Mouse (Mus musculus) kidney, postnatal 0 days (tissue): ENCODE measurements around the gene Slc50a1. TPM values are rescaled to one million over a fixed set of nuclear protein-coding genes. Genes with fewer than 3 reads are reported as not detected.
A peak's percentile ranks its signal among the peaks of the same experiment; 100 is the strongest.

ENCODE experiments used
- ATAC-seq: fragments of 200-750 bp; cut with Nextera tagmentation; replicated peaks from 2 replicates; pipeline ENCODE4 v1.8.0; 2017; ENCODE audit warnings: low read depth, moderate number of reproducible peaks, moderate TSS enrichment, moderate library complexity; ENCODE audit not compliant: low FRiP score
- DNase-seq: peaks from one replicate; pipeline ENCODE4 v3.0.0-alpha.2; 2016; ENCODE audit warnings: low spot score
- H3K27ac ChIP-seq: fragments of 300-500 bp; sonication (generic); 2 replicates; pipeline ENCODE4 v1.5.1; 2014; ENCODE audit warnings: mild to moderate bottlenecking
- H3K27me3 ChIP-seq: fragments of 300-500 bp; sonication (generic); 2 replicates; pipeline ENCODE4 v1.6.1; 2014; ENCODE audit warnings: low read length, mixed read lengths; ENCODE audit not compliant: insufficient read depth
- H3K36me3 ChIP-seq: fragments of 300-500 bp; sonication (generic); 2 replicates; pipeline ENCODE4 v1.6.1; 2014; ENCODE audit warnings: low read length, mixed read lengths; ENCODE audit not compliant: insufficient read depth
- H3K4me1 ChIP-seq: fragments of 300-500 bp; sonication (generic); replicated peaks from 2 replicates; pipeline ENCODE4 v1.6.1; 2014; ENCODE audit warnings: antibody characterized with exemption, low read length, mixed read lengths; ENCODE audit not compliant: insufficient read depth
- H3K4me2 ChIP-seq: fragments of 300-500 bp; sonication (generic); 2 replicates; pipeline ENCODE4 v1.6.1; 2014; ENCODE audit warnings: mild to moderate bottlenecking, low read length, moderate library complexity, mixed read lengths
- H3K4me3 ChIP-seq: fragments of 300-500 bp; sonication (generic); replicated peaks from 2 replicates; pipeline ENCODE4 v1.5.1; 2014; ENCODE audit warnings: low read depth, low read length
- H3K9ac ChIP-seq: fragments of 300-500 bp; sonication (generic); 2 replicates; pipeline ENCODE4 v1.6.1; 2014; ENCODE audit warnings: low read depth, low read length
- H3K9me3 ChIP-seq: fragments of 300-500 bp; sonication (generic); replicated peaks from 2 replicates; pipeline ENCODE4 v1.6.1; 2016; ENCODE audit warnings: low read length, inconsistent platforms, mixed read lengths
- CTCF ChIP-seq: IDR thresholded peaks from 2 replicates; pipeline ENCODE4 v1.5.1; 2016; ENCODE audit warnings: antibody characterized with exemption, low read depth, mild to moderate bottlenecking, moderate library complexity
- WGBS: fragments of 180-500 bp; shearing (Covaris S2); extraction: QIAGEN DNeasy Blood & Tissue Kit; methylation state at CpG from one replicate; pipeline ENCODE4 v1.1.7; 2014; 5-methylcytosine and 5-hydroxymethylcytosine counted together
- microRNA counts: library from miRNA; unstranded; fragments of <30 nt; microRNA quantifications from one replicate; lab custom pipeline; 2015
- microRNA-seq: library from miRNA; unstranded; fragments of <30 nt; microRNA quantifications from one replicate; pipeline ENCODE4, GENCODE M21; 2016
- polyA plus RNA-seq: library from polyadenylated mRNA; unstranded; fragments of >200 nt; fragmentation: Nextera tagmentation; extraction: Ambion mirVana; gene quantifications from 2 replicates; pipeline ENCODE4 v1.2.1, GENCODE M21; 2015

Gene Slc50a1
- polyA plus RNA-seq, 1 experiment from 2014 or later, result 82.2 TPM

DNA sequence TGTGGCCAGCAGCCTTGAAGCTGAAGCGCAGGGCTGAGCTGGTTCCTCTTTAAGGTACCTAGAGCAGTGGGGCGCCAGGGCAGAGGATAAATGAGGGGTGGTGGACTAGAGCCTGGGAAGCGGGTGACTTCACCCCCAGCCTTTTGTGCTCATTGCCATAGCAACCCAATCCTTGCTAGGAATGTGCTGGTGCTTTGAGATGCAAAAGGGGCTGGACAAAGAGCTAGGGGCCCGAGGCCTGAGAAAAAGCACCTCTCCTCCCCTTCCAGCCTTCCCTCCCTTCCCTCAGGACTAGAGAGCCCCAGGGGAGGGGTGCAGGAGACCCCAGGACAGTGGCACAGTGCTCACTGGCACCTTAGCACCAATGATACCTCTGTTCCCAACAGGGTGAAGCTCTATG, 44.5 kb downstream of the Slc50a1 start:
- H3K4me2 ChIP-seq, result no peak overlapping the region
- peaks cover 24% of the 10 kb centered on the region for H3K4me1 ChIP-seq
- no peaks in the 10 kb centered on the region for H3K9me3 ChIP-seq
- H3K9ac ChIP-seq, result no peak overlapping the region
- DNase-seq (no peak), ATAC-seq (no peak)
- TF ChIP-seq CTCF, result no peak
- no peak overlapping the region for H3K4me3 ChIP-seq
- 57% methylated on average over 4 of the region's 4 CpGs for WGBS
- H3K36me3 ChIP-seq, result no peaks in the 10 kb centered on the region
- H3K27ac ChIP-seq, result no peak overlapping the region
- no peaks in the 10 kb centered on the region for H3K27me3 ChIP-seq

DNA sequence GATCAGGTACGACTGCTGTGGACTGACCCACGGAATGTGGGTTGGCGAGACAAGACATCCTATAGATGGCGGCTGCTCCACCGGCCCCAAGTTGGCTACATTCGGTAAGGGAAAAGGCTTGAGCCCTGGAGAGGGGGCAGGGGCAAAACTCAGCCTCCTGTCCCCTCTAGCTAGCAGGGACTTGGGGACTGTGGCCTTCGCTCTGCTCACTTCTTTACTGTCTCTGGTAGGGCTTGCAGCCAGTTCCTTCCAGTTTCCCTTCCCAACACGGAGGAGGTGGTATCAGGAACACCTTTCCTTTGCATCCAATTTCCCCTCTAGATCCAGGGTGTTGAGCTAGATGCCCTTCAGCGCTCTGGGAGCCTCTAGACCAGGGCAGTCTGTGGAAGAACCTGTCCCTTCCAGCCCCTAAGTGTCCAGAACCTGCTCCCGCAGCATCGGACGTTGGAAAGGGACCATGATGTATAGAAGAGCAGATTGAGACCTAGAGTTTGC, 45.0 kb downstream of the Slc50a1 start:
- H3K27ac ChIP-seq, result no peak overlapping the region

DNA sequence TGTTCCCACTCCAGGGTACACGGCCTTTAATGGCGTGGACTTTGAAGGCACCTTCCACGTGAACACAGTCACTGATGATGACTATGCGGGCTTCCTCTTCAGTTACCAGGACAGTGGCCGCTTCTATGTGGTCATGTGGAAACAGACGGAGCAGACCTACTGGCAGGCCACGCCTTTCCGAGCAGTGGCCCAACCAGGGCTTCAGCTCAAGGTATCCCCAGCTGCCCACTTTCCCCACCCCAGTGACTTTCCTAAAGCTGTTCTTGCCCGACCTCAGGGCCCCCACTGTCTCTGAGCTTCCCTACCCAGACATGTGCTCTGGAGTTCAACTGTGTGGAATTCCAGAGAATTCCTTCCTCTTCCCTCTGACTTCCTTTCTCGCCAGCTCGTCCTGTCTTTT, 45.6 kb downstream of the Slc50a1 start:
- Histone ChIP-seq H3K4me2 (no peak overlapping the region), H3K4me1 (peaks cover 24% of the 10 kb centered on the region), H3K9me3 (no peaks in the 10 kb centered on the region), H3K27ac (no peak overlapping the region), H3K27me3 (no peaks in the 10 kb centered on the region), H3K36me3 (no peaks in the 10 kb centered on the region), H3K4me3 (no peak overlapping the region), H3K9ac (no peak overlapping the region)
- 80% methylated on average over 11 of the region's 11 CpGs for WGBS
- no peak for ATAC-seq
- no peak for DNase-seq
- no peak for TF ChIP-seq CTCF

More for the DNA sequence above, 45.0 kb downstream of the Slc50a1 start:
- no peak overlapping the region for H3K9ac ChIP-seq
- no peaks in the 10 kb centered on the region for H3K36me3 ChIP-seq
- H3K9me3 ChIP-seq, result no peaks in the 10 kb centered on the region
- no peak overlapping the region for H3K4me3 ChIP-seq
- H3K4me2 ChIP-seq, result no peak overlapping the region
- DNase-seq (no peak), ATAC-seq (no peak)
- TF ChIP-seq CTCF, result no peak
- H3K27me3 ChIP-seq, result no peaks in the 10 kb centered on the region
- 69% methylated on average over 12 of the region's 12 CpGs for WGBS
- H3K4me1 ChIP-seq, result peaks cover 24% of the 10 kb centered on the region

GRCm38 (mm10) chr3:89221167-89221566, 49.2 kb downstream of the Slc50a1 start:
- TF ChIP-seq CTCF, result no peak
- Histone ChIP-seq H3K9ac (no peak overlapping the region), H3K27ac (no peak overlapping the region), H3K9me3 (no peaks in the 10 kb centered on the region), H3K4me3 (no peak overlapping the region), H3K27me3 (no peaks in the 10 kb centered on the region), H3K4me2 (no peak overlapping the region), H3K36me3 (no peaks in the 10 kb centered on the region), H3K4me1 (peaks cover 3% of the 10 kb centered on the region; the same call in 1 of the 2 replicates)
- 84% methylated on average over 5 of the region's 5 CpGs for WGBS
- ATAC-seq (no peak), DNase-seq (no peak)

DNA sequence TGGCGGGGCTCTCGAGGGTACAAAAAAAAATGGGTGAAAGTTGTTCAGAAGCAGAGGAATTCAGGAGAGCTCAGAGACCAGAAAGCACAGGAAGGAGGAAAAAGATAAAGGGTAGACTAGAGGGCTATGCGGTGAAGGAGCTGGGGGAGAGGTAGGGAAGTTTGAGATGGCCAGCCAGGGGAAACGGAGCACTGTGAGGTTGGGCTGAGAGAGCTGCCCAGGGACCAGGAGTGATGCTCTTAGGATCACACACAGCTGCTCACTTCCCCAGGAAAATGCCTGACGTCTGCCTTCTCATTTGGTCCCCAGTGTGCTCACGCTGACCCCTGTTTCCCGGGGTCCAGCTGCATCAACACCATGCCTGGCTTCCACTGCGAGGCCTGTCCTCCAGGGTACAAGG, 50.8 kb downstream of the Slc50a1 start:
- Histone ChIP-seq H3K4me2 (no peak overlapping the region), H3K9ac (no peak overlapping the region)
- WGBS, result 25% methylated on average over 8 of the region's 8 CpGs

DNA sequence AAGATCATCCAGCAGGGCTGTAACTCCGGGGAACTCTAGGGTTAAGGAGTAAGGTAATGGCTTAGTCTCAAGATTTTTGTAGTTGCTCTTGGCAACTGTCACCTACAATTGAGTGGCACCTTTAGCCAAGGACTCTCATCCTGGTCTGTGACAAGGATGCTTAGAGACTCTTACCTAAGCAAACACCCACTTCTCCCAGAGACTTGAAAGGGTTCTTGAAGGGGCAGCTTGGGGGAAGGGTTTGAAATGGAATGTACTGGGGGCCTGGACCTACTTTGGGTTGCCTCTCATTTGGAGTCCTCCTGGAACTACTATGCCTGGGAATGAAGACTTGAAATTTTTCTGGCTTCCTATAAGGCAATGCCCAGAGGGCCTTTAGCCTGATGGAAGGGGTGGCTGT, 52.1 kb downstream of the Slc50a1 start:
- Histone ChIP-seq H3K9me3 (no peaks in the 10 kb centered on the region), H3K9ac (no peak overlapping the region), H3K4me3 (no peak overlapping the region), H3K36me3 (no peaks in the 10 kb centered on the region), H3K27me3 (no peaks in the 10 kb centered on the region), H3K27ac (no peak overlapping the region), H3K4me2 (no peak overlapping the region), H3K4me1 (peaks cover 7% of the 10 kb centered on the region)
- TF ChIP-seq CTCF, result no peak
- ATAC-seq (no peak), DNase-seq (no peak)
- WGBS, result 68% methylated on average over 1 of the region's 1 CpGs

More for the DNA sequence above, 50.8 kb downstream of the Slc50a1 start:
- Histone ChIP-seq H3K9me3 (no peaks in the 10 kb centered on the region), H3K4me3 (no peak overlapping the region), H3K36me3 (no peaks in the 10 kb centered on the region), H3K4me1 (peaks cover 6% of the 10 kb centered on the region), H3K27me3 (no peaks in the 10 kb centered on the region), H3K27ac (no peak overlapping the region)
- ATAC-seq, result no peak
- no peak for TF ChIP-seq CTCF
- DNase-seq, result no peak

MicroRNA genes within 50 kb of the gene (microRNA counts, 519-probe panel; counts per million panel counts)
- 330 counts per million, percentile 68 among the panel's probes with 10 or more counts for microRNA mmu-miR-92b (lab: Ali Mortazavi, UCI)

Small RNA genes lying within 50 kb of the gene (microRNA-seq; reads per million reads assigned to microRNA genes)
- 103 reads per million, percentile 51 among the genes with 10 or more reads in this experiment for gene Mir92b

Other genes starting within 250 kb of the Slc50a1 start
- 19.8 TPM in 2 replicates for gene Rusc1, start 177.3 kb downstream of the Slc50a1 start, polyA plus RNA-seq
- gene Gm43738, start 169.5 kb downstream of the Slc50a1 start, polyA plus RNA-seq, result not detected in 2 replicates
- 138 and 150 TPM in 2 replicates for gene Fdps, start 168.6 kb downstream of the Slc50a1 start, polyA plus RNA-seq
- 3.7 and 6.8 TPM in 2 replicates for gene Pklr, start 134.4 kb downstream of the Slc50a1 start, polyA plus RNA-seq
- gene Hcn3, start 110.4 kb downstream of the Slc50a1 start, polyA plus RNA-seq, result 0.71 and 0.91 TPM in 2 replicates
- 16.9 and 18.8 TPM in 2 replicates for gene Clk2, start 105.8 kb downstream of the Slc50a1 start, polyA plus RNA-seq
- 107 and 115 TPM in 2 replicates for gene Scamp3, start 93.1 kb downstream of the Slc50a1 start, polyA plus RNA-seq
- gene Fam189b, start 87.4 kb downstream of the Slc50a1 start, polyA plus RNA-seq, result 23.5 and 24.1 TPM in 2 replicates
- 53.6 and 56.0 TPM in 2 replicates for gene Gba, start 67.6 kb downstream of the Slc50a1 start, polyA plus RNA-seq
- 10.4 and 12.1 TPM in 2 replicates for gene Thbs3, start 55.4 kb downstream of the Slc50a1 start, polyA plus RNA-seq
- 200 and 218 TPM in 2 replicates for gene Mtx1, start 43.5 kb downstream of the Slc50a1 start, polyA plus RNA-seq
- 42.8 and 49.5 TPM in 2 replicates for gene Muc1, start 41.5 kb downstream of the Slc50a1 start, polyA plus RNA-seq
- 328 and 371 TPM in 2 replicates for gene Krtcap2, start 24.6 kb downstream of the Slc50a1 start, polyA plus RNA-seq
- gene Trim46, start 24.3 kb downstream of the Slc50a1 start, polyA plus RNA-seq, result 2.7 and 3.7 TPM in 2 replicates
- gene Dpm3, start 11.2 kb downstream of the Slc50a1 start, polyA plus RNA-seq, result 148 and 182 TPM in 2 replicates
- gene Efna1, start 10.6 kb upstream of the Slc50a1 start, polyA plus RNA-seq, result 79.5 and 83.5 TPM in 2 replicates
- 4.2 and 6.1 TPM in 2 replicates for gene Efna3, start 52.4 kb upstream of the Slc50a1 start, polyA plus RNA-seq
- 24.4 and 25.4 TPM in 2 replicates for gene Efna4, start 67.5 kb upstream of the Slc50a1 start, polyA plus RNA-seq
- 85.4 and 90.7 TPM in 2 replicates for gene Adam15, start 79.4 kb upstream of the Slc50a1 start, polyA plus RNA-seq
- 0.57 and 0.62 TPM in 2 replicates for gene Dcst2, start 91.4 kb upstream of the Slc50a1 start, polyA plus RNA-seq
- 6.2 TPM in 2 replicates for gene Dcst1, start 94.7 kb upstream of the Slc50a1 start, polyA plus RNA-seq
- gene Zbtb7b, start 124.2 kb upstream of the Slc50a1 start, polyA plus RNA-seq, result 4.3 TPM in 2 replicates
- 0.16 TPM in 1 of 2 replicates, not detected in the other for gene Lenep, start 132.2 kb upstream of the Slc50a1 start, polyA plus RNA-seq
- 28.8 and 29.8 TPM in 2 replicates for gene Flad1, start 141.3 kb upstream of the Slc50a1 start, polyA plus RNA-seq
- 315 and 326 TPM in 2 replicates for gene Cks1b, start 147.8 kb upstream of the Slc50a1 start, polyA plus RNA-seq
- gene Shc1, start 147.9 kb upstream of the Slc50a1 start, polyA plus RNA-seq, result 72.0 and 73.2 TPM in 2 replicates
- 29.2 and 30.3 TPM in 2 replicates for gene Pygo2, start 159.6 kb upstream of the Slc50a1 start, polyA plus RNA-seq
- gene Pbxip1, start 166.1 kb upstream of the Slc50a1 start, polyA plus RNA-seq, result 65.2 and 67.1 TPM in 2 replicates
- gene Pmvk, start 184.0 kb upstream of the Slc50a1 start, polyA plus RNA-seq, result 52.7 and 54.5 TPM in 2 replicates
- 1.4 and 1.6 TPM in 2 replicates for gene Kcnn3, start 249.6 kb upstream of the Slc50a1 start, polyA plus RNA-seq